14 mouse cellular contexts compared by ENCODE assay signal in the genomic region with DNA sequence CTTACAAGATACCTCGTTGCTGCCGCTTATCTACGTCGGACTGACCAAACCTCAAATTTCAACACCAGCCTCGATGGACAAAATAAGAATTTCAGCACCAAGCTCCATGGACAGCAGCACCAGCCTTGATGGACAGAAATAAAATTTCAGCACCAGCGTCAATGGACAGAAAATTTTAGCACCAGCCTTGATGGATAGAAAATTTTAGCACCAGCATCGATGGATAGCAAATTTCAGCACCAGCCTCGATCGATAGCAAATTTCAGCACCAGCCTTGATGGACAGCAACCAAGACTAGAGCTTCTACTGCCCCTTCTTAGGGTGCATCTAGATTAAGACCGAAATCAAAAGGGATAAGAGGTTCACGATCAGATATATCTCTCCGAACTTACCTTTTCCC. TPM values are rescaled to one million over a fixed set of nuclear protein-coding genes. Genes with fewer than 3 reads are reported as not detected.
"Had no signal": no experiment of that assay in that cellular context is flagged by ENCODE, and none has a peak within 500 bp of the region (broad histone marks: within the 10 kb centered on the region; RNA-seq: fewer than 3 reads in every experiment).

No protein-coding gene starts in this region.

RNA-seq across cellular contexts. Expression of a gene that starts 23.2 kb away (rescaled TPM):
- total RNA-seq: layer of hippocampus, adult 2 months; layer of hippocampus, postnatal 10 days; left cerebral cortex, postnatal 36 days; liver, adult 2 months; megakaryocyte progenitor cell, adult 5-6 weeks; neutrophil, adult 5-6 weeks had no signal
- polyA plus RNA-seq: kidney, postnatal 0 days; limb, embryonic 13.5 days; liver, adult 2 months; liver, embryonic 14.5 days; lung, postnatal 0 days; midbrain, embryonic 10.5 days; midbrain, embryonic 14.5 days; neural tube, embryonic 12.5 days; stomach, postnatal 0 days had no signal
